Mouse (Mus musculus): ENCODE results near the gene Dlk1. TPM values are rescaled to one million over a fixed set of nuclear protein-coding genes. Genes with fewer than 3 reads are reported as not detected.
"Not testable (repeated sequence)": the region's sequence is repeated elsewhere in the genome, so short reads cannot be mapped to it uniquely, and the experiment has no call there.

The Dlk1 gene
- polyA plus RNA-seq, 2 experiments from 2014 or later: not detected

DNA sequence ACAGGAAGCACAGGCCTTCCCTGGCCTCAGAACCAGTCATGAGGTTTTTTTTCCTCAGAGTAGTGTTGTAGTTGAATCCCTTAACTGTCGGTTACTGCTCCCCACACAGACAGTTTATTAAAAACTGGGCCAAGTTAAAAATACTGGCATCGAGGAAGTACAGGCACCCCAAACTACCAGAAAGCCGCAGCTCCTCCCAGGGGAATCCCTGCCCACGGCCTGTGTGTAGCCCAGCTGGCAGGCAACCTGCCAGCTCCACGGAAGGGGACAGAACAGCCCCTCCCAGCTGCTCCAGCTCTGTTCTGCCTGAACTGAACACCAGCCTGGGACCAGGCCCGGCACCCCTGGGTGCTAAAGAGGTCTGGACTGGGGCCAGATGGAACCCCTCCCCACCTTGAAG is 11.3 kb upstream of the Dlk1 start:
- no peak for ATAC-seq

DNA sequence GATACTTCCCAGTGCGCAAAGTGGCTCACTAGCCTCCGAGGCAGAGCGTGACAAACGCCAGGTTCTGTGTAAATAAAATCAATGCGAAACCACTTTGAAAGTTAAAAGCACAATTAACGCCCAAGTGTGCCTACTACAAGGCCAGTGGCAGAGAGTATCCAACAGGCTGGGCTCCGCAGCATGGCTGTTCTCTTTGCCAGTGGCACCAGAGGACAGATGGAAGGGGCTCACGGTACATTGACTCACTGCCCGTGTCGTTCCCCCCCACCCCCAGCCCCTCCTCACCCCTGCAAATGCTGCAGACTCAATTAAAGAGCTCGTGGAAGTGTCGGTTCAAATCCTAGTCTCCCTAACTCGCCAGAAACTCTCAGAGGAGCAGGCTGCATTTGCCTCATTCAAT is 10.5 kb upstream of the Dlk1 start:
- ATAC-seq: no peak

DNA sequence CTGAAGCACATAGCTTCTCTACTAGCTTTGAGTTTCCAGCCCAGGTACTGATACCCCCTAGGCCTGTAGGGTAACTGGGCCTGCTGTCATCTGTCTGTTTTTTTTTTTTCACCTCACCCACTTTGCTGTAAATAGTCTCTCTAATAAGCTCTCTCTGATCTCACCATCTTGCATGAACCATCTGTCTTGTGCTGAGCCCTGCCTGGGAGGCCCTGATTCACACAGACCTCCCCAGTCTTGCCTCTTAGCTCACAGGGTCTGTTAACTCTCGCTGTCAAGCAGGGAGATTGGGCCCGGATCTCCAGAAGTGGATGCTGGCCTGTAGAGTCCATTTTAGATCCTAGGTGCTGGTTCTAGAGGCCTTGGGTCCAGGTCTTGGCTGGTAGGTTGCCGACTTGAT is 9.3 kb upstream of the Dlk1 start:
- no peak for ATAC-seq

DNA sequence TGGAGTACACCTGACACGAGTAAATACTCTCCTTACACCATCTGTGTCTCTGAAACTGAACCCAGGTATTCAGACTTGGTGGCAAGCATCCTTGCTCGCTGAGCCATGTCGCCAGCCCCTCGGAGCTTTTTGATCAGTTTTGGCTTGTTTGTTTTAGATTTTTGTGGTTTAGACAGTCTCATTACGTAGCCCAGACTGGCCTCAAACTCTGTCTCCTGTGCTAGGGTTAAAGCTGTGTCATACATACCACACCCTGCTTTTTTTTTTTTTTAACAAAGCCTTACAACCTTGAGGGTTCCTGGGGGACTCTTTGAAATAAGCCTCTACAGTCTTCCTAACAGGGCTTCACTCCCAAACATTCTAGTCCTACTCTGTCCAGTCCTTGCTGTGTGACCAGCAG is 7.6 kb upstream of the Dlk1 start:
- ATAC-seq: no peak

DNA sequence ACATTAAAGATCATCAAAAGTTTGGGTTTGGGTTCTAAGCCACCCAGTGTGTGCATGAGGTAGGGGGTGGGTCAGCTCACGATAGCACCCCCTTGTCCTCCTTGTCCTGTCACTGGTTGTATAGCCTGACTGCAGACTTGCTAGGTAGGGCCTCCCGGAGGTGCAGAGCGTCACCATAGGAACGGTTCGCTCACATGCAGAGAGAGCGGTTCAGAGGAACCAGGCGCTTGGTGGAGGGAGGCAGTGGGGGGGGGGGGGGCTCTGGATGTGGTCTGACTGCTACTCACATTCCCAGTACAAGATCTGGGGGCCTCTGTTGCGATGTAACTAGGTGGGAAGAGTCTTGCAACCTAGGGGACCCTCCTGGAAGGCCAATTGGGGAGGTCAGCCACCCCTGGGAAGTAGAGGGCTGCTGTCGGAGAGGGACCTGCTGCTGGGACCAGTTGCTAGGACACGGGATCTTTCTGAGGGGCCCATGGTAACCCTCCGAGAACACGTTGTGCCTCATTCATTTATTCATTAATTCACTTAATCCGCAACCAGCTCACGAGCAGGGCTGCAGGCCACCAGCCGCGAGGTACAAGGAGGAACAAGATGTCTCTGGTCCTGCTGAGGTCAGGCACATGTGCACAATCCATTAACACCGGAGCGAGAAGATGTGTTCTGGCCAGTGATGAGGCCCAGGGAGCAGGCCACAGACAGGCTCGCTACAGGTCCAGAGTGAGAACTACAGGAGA is 7.0 kb upstream of the Dlk1 start:
- ATAC-seq: no peak

DNA sequence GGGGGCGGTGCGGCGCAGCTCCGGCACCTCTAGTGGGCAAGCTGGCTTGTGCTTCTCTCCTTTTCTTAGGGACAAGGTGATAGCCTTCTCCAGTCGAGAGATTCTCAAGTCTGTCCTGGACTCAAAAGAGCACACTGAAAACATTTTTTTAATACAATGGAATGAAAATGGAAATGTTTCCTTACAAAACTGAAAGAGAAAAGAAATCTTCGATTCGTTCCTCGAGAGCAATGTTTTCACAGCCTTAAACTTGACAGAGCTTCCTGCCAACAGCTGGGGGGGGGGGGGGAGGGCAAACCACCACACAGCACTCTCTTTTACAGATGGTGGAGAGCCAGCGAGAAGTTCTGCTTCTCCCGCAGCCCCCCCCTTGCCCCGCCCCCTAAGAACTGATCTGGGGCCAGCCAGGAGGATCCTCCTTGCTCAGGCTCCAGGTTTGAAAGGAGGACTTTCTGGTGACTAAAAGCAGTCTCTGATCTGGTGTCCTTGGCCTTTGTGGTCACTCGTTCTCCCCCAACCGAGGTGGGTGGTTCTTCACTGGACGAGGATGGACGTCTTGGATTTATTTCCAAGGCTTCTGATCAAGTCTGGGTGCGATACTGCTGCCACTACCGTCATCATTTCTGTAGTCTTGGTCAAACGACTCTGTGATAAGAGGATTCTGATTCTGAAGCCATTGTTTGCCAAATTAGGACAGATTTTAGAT is 6.2 kb upstream of the Dlk1 start:
- peak; percentile 45 for ATAC-seq

DNA sequence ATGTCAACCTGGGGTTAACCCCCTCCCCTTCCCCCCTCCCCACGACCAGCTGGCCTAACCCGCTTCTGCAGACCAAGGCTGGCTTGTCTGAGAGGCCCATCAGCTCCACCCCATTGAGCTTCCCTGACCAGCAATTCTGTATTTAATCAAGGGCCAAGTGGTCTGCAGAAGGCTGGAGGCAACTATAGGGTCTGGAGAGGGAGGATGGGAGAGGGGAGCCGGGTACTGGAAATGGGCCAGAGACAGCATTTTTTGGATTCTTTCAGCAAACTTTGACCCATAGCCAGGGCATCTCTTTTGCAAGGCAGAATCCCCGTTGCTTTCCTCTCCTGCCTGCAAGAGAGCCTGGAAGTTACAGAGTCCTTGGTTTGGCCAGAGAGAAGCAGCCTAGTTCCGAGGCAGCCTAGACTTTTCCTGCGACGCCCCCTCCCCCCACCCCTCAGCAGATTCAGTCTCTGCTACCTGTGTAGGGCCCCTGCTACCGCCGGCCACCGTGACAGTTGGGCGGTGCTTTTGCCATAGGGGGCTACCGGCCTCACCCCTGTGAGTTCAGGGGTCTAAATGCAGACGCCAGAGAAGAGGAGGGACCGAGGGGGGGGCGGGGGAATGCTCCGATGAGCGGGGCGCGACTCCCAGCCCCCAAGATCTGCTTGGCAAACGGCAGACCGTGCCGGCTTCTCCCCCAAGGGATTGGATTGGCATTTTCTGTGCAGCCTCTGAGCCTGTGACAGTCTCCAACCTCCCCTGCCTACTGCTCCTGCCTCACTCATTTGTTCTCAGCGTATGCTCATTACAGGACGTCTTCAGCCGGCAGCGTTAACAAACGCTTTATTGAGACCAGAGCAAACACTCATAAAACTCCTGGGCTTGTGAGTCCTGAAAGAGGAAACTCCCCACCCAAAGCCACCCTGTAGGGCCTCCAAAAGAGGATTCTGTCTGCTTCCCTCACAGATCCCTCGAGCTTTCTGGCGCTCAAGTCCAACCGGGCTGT is 2.9 kb upstream of the Dlk1 start:
- ATAC-seq: no peak

DNA sequence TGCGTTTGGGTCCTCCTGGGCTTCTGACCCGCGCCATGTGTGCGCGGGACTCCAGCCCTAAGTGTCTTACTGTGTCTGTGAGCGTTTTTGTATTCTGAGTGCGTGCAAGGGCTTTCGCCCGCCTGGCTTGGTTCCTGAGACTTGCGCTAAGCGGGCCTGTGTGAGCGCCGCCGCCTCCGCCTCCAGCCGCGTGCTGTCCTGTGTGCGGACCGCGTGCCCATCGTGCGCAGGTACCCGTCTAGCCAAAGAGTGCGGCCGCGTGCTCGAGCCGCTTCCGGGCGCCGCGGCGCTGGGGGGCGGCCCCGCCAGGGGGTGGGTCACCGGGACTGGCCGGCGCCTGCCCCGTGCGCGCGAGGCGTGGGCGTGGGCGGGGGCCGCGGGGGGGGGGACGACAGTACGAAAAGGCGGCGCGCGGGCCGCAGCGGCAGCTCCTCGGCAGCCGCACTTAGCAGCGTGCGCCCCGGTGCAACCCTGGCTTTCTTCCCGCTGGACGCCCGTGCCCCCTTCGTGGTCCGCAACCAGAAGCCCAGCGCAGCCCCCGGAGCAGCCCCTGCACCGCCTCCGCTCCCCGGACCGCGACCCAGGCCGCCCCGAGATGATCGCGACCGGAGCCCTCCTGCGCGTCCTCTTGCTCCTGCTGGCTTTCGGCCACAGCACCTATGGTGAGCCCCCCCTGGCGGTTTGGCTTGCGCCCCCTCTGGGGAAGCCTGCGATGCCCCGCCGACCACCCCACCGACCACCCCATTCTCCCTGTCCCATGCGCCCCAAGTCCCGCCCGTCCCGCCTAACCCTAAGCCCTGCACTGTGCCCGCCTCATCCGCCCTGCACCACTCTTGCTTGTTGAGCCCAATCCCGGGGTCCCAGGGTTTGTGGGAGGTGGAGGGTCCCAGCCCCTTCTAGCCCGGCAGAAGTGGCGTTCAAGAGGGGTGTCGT is 708 bp downstream of the Dlk1 start:
- no peak for ATAC-seq

DNA sequence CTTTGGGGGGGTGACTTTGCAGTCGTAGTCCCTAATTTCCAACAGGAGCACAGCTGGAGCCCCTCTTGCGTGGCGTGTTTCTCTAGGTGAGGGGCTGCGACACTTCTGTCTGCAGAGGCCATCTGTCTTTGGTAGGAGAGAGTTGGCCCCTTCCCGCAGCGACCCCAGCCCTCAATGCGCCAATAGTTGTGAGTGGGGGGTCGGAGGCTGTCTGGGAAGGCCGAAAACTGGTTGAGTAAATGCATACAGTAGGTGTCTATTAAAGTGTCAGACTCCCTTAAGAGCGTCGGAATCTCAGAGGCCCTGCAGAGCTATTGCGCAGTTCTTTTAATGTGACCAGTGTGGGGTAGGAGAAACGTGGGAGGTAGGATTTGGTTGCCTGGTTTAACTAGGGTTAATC is 1.5 kb downstream of the Dlk1 start:
- ATAC-seq: no peak

DNA sequence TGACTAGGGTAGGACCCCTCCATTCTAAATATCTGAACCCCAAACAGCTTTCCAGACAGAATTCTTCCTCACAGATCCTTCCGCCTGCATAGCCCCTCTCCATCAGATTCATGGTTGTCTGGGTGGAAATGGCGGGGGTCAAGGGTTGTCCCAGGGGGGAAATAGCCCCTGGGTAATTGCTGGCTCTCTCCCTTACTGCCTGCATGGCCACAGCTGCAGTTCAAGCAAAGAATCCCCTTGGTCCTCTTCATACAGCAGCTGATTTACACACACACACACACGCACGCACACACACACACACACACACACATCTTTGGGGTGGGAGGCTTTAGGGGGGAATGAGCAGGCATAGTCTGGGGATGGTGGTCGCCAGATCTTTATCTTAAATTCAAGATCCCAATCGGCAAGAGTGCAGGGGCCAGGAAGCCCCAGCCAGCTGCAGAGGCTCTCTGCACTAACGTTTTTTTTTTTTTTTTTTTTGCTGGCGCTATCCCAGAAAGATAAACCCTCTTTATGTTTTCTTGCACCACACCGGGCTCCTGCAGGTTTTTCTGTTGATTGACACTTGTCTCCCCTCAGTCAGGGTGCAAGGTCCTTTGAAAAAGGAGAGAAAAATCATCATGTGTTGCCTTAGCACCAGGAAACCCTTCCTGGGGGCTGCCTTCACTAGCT is 4.0 kb downstream of the Dlk1 start:
- ATAC-seq: no peak

DNA sequence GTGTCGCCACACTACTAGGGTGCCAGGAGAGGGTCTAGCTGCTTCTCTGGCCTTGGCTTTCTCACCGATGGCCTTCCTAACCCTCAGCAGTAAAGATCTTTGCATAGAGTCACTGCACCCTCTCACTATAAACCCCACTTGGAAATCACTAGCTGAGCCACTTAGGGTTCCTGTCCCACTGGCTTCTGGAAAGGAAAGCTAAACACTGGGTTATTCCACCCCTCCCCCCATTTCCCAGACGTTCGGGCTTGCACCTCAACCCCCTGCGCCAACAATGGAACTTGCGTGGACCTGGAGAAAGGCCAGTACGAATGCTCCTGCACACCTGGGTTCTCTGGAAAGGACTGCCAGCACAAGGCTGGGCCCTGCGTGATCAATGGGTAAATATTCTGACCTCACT is 5.2 kb downstream of the Dlk1 start:
- ATAC-seq: no peak

DNA sequence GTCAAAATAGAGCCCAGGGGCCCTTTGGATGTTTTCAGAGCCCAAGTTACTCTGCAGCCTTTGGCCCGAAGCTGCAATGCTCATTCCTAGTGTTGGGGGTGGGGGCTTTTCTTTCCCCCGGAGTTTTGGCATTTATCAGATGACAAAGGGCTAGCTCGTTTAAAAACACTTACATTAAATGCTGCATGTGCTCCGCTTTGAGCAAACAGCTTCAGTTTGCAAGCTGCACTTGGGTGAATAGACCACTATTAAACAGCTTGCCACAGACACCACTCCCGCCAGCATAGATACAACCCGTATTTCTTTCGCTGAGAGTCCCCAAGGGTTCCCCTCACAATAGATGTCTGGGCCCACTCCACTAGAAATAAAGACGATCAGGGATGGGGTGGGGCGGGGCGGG is 6.3 kb downstream of the Dlk1 start:
- no peak for ATAC-seq

DNA sequence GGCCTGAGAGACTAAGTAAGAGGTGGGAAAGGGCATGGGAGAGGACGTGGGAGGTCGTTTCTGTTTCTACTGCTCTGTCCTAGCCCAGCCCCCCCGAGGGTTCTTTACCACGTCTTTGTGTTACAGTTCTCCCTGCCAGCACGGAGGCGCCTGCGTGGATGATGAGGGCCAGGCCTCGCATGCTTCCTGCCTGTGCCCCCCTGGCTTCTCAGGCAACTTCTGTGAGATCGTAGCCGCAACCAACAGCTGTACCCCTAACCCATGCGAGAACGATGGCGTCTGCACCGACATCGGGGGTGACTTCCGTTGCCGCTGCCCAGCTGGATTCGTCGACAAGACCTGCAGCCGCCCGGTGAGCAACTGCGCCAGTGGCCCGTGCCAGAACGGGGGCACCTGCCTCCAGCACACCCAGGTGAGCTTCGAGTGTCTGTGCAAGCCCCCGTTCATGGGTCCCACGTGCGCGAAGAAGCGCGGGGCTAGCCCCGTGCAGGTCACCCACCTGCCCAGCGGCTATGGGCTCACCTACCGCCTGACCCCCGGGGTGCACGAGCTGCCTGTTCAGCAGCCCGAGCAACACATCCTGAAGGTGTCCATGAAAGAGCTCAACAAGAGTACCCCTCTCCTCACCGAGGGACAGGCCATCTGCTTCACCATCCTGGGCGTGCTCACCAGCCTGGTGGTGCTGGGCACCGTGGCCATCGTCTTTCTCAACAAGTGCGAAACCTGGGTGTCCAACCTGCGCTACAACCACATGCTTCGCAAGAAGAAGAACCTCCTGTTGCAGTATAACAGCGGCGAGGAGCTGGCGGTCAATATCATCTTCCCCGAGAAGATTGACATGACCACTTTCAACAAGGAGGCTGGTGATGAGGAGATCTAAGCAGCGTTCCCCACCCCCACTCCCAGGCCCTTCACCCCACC is 7.1 kb downstream of the Dlk1 start:
- ATAC-seq: no peak

DNA sequence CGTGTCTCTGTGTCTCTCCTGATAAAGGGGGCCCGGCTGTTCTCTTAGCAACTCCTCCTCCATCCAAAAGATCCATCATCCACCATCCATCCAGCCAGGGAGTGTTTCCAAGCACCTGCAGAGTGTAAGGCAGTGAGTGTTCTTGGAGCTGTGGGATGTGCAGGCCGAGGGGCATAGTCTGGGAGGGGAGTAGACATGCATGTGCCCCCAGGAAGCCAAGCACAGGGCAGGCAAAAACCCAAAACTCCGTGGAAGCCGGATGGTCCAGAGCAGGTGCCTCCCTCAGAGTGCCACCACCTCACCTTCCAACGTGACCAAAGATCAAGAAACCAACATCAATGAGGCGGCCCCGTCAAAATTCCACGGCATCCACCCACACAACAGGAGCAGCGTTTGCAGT is 10.0 kb downstream of the Dlk1 start:
- no peak for ATAC-seq

DNA sequence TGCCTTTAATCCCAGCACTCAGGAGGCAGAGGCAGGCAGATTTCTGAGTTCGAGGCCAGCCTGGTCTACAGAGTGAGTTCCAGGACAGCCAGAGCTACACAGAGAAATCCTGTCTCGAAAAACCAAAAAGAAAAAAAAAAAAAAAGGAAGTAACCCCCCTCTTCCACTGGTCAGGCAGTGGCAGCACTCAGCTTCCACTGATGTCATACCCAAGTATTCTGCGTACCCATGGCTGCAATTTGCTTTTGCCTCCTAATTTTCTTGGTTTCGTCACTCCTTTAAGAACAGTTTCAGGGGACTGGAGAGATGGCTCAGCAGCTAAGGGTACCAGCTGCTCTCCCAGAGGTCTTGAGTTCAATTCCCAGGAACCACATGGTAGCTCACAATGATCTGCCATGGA is 14.8 kb downstream of the Dlk1 start:
- not testable (repeated sequence) for ATAC-seq

DNA sequence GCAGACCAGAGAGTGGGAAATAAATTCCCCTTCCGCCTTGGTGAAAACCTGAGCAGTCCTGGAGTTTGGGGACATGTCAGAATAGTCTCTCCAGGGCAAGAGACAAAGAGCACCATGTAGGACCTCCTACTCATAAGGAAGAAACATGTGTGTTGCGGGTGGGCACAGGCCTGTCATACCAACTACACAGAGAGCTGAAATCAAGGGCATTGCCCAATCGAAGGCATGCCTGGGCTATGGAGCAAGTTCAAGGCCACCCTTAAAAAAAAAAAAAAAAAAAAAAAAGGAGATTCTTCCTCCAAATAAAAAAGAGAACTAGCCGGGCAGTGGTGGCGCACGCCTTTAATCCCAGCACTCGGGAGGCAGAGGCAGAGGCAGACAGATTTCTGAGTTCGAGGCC is 17.2 kb downstream of the Dlk1 start:
- ATAC-seq: no peak

DNA sequence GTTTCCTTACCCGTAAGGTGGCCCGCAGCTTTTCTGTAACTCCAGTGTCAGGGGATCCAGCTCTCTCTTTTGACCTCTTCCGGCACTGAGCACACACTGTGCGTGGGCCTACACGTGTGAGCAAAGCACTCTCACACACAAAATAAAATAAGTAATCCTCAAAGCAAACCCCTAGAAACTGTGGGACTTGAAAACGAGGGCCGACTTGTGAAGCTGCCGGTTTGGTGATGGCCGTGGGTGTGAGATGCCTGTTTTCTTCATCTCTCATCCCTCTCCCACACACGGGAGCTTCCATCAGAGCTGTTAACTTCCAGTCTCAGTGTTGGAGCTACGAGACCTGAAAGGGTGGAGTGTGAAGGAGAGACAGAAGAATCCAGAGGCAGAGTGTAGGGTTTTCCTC is 20.0 kb downstream of the Dlk1 start:
- no peak for ATAC-seq

DNA sequence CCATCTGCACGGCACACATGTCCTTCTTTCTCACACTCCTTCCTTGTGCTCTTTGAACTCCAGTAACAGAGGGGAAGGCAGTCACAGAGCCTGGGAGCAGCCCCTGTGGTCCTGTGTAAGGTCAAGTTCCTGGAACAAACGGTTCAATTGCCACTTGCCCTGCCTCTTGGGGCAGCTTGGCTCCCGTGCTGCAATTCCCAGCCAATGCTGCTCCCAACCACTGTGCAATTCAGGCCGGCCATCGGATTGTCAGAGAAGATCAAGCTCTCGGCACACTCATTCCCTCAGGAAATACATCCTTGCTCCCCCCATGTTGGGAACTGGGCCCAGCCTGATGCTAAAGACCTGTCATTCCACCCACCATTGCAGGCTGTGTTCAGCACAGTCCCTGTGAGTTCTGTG is 21.0 kb downstream of the Dlk1 start:
- ATAC-seq: no peak

DNA sequence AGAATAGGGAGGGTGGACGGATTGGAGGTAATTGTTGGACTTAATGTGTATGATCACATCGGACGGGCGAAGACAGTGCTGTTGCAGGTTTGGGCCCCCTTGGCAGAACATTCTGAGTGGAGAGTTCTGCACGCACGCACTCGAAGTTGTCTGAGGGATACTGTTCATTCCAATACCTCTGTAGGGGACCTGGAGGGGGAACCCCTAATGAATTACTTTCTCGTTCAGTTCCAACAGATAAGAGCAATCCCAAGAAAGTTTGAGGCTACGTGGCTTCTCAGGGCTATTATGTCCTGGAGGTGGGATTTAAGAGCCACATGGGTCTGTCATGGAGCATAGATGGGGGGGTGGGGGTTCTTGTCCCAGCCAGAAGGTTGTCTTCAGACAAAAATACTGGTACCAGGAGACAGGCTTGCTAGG is 21.6 kb downstream of the Dlk1 start:
- ATAC-seq: no peak

DNA sequence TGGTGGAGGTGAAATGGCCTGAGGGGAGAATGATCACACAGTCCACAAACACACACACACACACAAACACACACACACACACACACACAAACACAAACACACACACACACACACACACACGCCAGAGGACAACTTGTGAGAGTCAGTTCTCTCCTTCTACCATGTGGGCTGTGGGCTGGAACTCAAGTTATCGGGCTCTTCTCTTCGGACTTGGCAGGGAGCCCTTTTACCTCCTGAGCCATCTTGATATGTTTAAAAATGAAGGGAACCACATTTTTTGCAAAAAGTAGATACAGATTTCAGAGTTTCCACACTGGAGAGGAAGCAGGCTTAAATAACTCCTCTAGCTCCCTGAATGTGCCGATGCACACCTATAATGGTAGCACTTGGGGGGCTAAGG is 22.9 kb downstream of the Dlk1 start:
- no peak for ATAC-seq

Measured in CD4-positive, CD25-positive, alpha-beta regulatory T cell, adult 4 months (primary cell).